Mouse (Mus musculus) brain, embryonic 14.5 days (tissue): Measurements from ENCODE around the gene Kdm7a.

Experiments used
- CTCF ChIP-seq: fragments of 200-500 bp; IDR thresholded peaks from 2 replicates; pipeline ENCODE4 v1.5.1; 2012; ENCODE audit warnings: inconsistent platforms, mild to moderate bottlenecking, moderate library complexity, borderline replicate concordance; ENCODE audit not compliant: insufficient read depth, insufficient read length; ENCODE audit errors: extremely low read depth
- POLR2A ChIP-seq: fragments of 200-500 bp; IDR thresholded peaks from 2 replicates; pipeline ENCODE4 v1.6.1; 2012; ENCODE audit warnings: mild to moderate bottlenecking, inconsistent platforms, borderline replicate concordance; ENCODE audit not compliant: poor library complexity, insufficient read depth, insufficient read length, severe bottlenecking; ENCODE audit errors: extremely low read depth

GRCm38 (mm10) chr6:39217138-39217537 is 10.5 kb upstream of the Kdm7a start:
- no peak for TF ChIP-seq CTCF
- TF ChIP-seq POLR2A, result no peak
